ENCODE assay signal across 8 mouse cellular contexts in the genomic region with DNA sequence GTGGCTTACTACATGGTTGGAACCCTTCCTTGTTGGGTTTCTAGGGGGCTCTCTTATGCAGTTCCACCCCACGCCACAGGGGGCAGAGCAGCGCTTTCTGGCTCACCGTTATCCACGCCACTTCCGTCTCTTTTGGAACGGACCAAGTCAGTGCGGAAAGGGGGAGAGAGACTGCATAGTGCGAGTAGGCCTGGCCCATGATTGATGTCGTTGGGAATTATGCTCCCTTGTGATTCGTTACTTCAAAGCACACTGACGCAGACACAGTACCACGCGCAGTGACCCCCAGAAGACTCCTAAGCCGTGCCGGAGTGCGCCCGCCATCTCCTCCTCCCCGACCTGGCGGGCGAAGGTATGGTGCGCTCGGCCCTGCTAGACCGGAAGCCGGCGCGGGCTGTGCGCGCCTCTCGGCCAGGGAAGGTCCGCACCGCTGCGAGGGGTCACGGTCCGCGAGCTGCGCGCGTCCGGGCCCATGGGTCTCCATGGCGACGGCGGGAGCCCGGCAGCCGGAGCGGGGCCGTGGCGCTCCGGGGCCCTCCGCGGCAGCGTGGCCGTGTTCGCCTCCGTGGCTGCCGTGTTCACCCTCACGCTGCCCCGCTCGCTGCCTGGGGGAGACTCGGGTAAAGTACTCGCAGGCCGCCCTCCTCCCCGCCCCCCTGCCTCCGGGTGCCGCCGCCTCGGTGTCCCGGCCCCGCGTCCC. TPM values are rescaled to one million over a fixed set of nuclear protein-coding genes. Genes with fewer than 3 reads are reported as not detected.
DNase-seq lines count a peak whose midpoint lies in the region; ATAC-seq lines count a peak whose summit lies in the region.

A gene (plus strand): TSS at position 141 of the 700 bp plus-strand sequence.

- H3K4me3 ChIP-seq in forebrain, embryonic 14.5 days (ENCODE audit: low read depth, low read length): peak within 1 kb of the TSS; percentile 87
- H3K4me3 ChIP-seq in neural tube, embryonic 15.5 days (replicated peaks): peak within 1 kb of the TSS; percentile 87

- H3K4me2 ChIP-seq in forebrain, embryonic 14.5 days (ENCODE audit: low read length): peak within 1 kb of the TSS; percentile 73
- H3K4me2 ChIP-seq in neural tube, embryonic 15.5 days: peak within 1 kb of the TSS; percentile 64

- H3K27ac ChIP-seq in forebrain, embryonic 14.5 days (ENCODE audit: low read depth, low read length): peak within 1 kb of the TSS; percentile 85
- H3K27ac ChIP-seq in neural tube, embryonic 15.5 days (replicated peaks): peak within 1 kb of the TSS; percentile 94

- peak; percentile 97 for ATAC-seq in forebrain, embryonic 14.5 days
- peak; percentile 99 for ATAC-seq in neural tube, embryonic 15.5 days (ENCODE audit: low FRiP score)

- intact Hi-C loops in heart, postnatal 14 days (cut with DNase I): loop anchor here (5.0 to 10.0 kb wide), 2 partner anchors 74 to 619 kb away; a partner anchor contains a TSS

- peaks cover 9% of the 10 kb centered on the region for H3K4me1 ChIP-seq in forebrain, embryonic 14.5 days (ENCODE audit: control insufficient read depth, insufficient read depth, low read length)
- peaks cover 11% of the 10 kb centered on the region for H3K4me1 ChIP-seq in neural tube, embryonic 15.5 days

- peak within 1 kb of the TSS; percentile 92 for H3K9ac ChIP-seq in forebrain, embryonic 14.5 days (ENCODE audit: low read length)
- peak within 1 kb of the TSS; percentile 74 for H3K9ac ChIP-seq in neural tube, embryonic 15.5 days (replicated peaks)

- H3K36me3 ChIP-seq in forebrain, embryonic 14.5 days (ENCODE audit: control insufficient read depth, insufficient read depth, low read length): no peaks in the 10 kb centered on the region
- no peaks in the 10 kb centered on the region for H3K36me3 ChIP-seq in neural tube, embryonic 15.5 days

- no peaks in the 10 kb centered on the region for H3K9me3 ChIP-seq in forebrain, embryonic 14.5 days (replicated peaks; ENCODE audit: control insufficient read depth, low read length)
- H3K9me3 ChIP-seq in neural tube, embryonic 15.5 days (replicated peaks): no peaks in the 10 kb centered on the region

- WGBS in forebrain, embryonic 14.5 days: under 1% methylated on average over 47 of the region's 69 CpGs
- WGBS in neural tube, embryonic 15.5 days: under 1% methylated on average over 68 of the region's 69 CpGs

- peak; percentile 92 for DNase-seq in ES-CJ7 (ENCODE audit: low read depth, low spot score)
- DNase-seq in cerebellum, adult 11 months: peak; percentile 92
- DNase-seq in forebrain, embryonic 14.5 days (ENCODE audit: low spot score): peak; percentile 96
- DNase-seq in heart, postnatal 14 days: peak; percentile 92 to 94
- DNase-seq in layer of hippocampus, adult 11-12 months (ENCODE audit: low spot score): peak; percentile 93
- peak; percentile 88 to 91 for DNase-seq in lung, adult 18-20 months
- DNase-seq in testis, postnatal 14 days (ENCODE audit: low spot score): peak; percentile 92

- no peaks in the 10 kb centered on the region for H3K27me3 ChIP-seq in forebrain, embryonic 14.5 days (replicated peaks; ENCODE audit: control insufficient read depth, insufficient read depth, low read length)
- no peaks in the 10 kb centered on the region for H3K27me3 ChIP-seq in neural tube, embryonic 15.5 days (replicated peaks)

RNA-seq across cellular contexts. Expression of the gene that starts here (rescaled TPM):
- 14.2 and 18.8 TPM in 2 replicates for polyA plus RNA-seq in forebrain, embryonic 14.5 days (2014; fragmentation: Nextera tagmentation; extraction: Ambion mirVana)
- 10 to 100 TPM; 11.9 to 12.0 TPM for total RNA-seq in heart, postnatal 14 days (2021)
- 14.6 and 15.3 TPM in 2 replicates for polyA plus RNA-seq in neural tube, embryonic 15.5 days (2015; fragmentation: Nextera tagmentation; extraction: Ambion mirVana)

Comparison
In these comparisons a context has a peak if more than half of its experiments do, and no peak if none do; other contexts are left out.
1. Peak in every context shown above with its lines: DNase-seq, ATAC-seq, H3K4me3 ChIP-seq and H3K27ac ChIP-seq.